Mouse (Mus musculus): ENCODE measurements around the gene Kcnj6. TPM values are rescaled to one million over a fixed set of nuclear protein-coding genes. Genes with fewer than 3 reads are reported as not detected.

Gene Kcnj6
- polyA plus RNA-seq, 1 experiment from 2014 or later, result not detected

GRCm38 (mm10) chr16:94850393-94850792 is 147.1 kb downstream of the Kcnj6 start:
- Histone ChIP-seq H3K27me3 (replicated peaks; ENCODE audit: insufficient read depth, low read length) (no peaks in the 10 kb centered on the region), H3K4me1 (ENCODE audit: insufficient read depth, low read depth, low read length) (no peaks in the 10 kb centered on the region), H3K4me3 (ENCODE audit: low read depth, low read length) (no peak overlapping the region), H3K36me3 (ENCODE audit: insufficient read depth, low read length) (no peaks in the 10 kb centered on the region), H3K4me2 (replicated peaks; ENCODE audit: low read depth, low read length) (no peak overlapping the region), H3K27ac (ENCODE audit: low read length) (no peak overlapping the region), H3K9ac (replicated peaks; ENCODE audit: low read depth) (no peak overlapping the region), H3K9me3 (ENCODE audit: low read length) (no peaks in the 10 kb centered on the region)
- no peak for DNase-seq (ENCODE audit: low spot score)
- TF ChIP-seq EP300 (IDR thresholded peaks at IDR 0.05), result no peak
- no peak for ATAC-seq
- WGBS, result 35% methylated on average over 14 of the region's 14 CpGs

- ATAC-seq, result no peak
- DNase-seq (ENCODE audit: low spot score), result no peak
Observed at GRCm38 (mm10) chr16:94845996-94846395, 151.5 kb downstream of the Kcnj6 start.

GRCm38 (mm10) chr16:94844769-94845168 is 152.7 kb downstream of the Kcnj6 start:
- 66% methylated on average over 4 of the region's 4 CpGs for WGBS
- no peak overlapping the region for H3K4me2 ChIP-seq (replicated peaks; ENCODE audit: low read depth, low read length)
- H3K9me3 ChIP-seq (ENCODE audit: low read length), result no peaks in the 10 kb centered on the region
- TF ChIP-seq EP300 (IDR thresholded peaks at IDR 0.05), result no peak
- TF ChIP-seq CTCF (IDR thresholded peaks at IDR 0.05), result no peak
- H3K27me3 ChIP-seq (replicated peaks; ENCODE audit: insufficient read depth, low read length), result no peaks in the 10 kb centered on the region
- no peak overlapping the region for H3K27ac ChIP-seq (ENCODE audit: low read length)
- no peaks in the 10 kb centered on the region for H3K4me1 ChIP-seq (ENCODE audit: insufficient read depth, low read depth, low read length)
- DNase-seq (ENCODE audit: low spot score) (no peak), ATAC-seq (no peak)
- no peak overlapping the region for H3K4me3 ChIP-seq (ENCODE audit: low read depth, low read length)
- no peak overlapping the region for H3K9ac ChIP-seq (replicated peaks; ENCODE audit: low read depth)
- no peaks in the 10 kb centered on the region for H3K36me3 ChIP-seq (ENCODE audit: insufficient read depth, low read length)

More at GRCm38 (mm10) chr16:94845996-94846395, 151.5 kb downstream of the Kcnj6 start:
- no peaks in the 10 kb centered on the region for H3K27me3 ChIP-seq (replicated peaks; ENCODE audit: insufficient read depth, low read length)
- no peak overlapping the region for H3K4me2 ChIP-seq (replicated peaks; ENCODE audit: low read depth, low read length)
- no peak overlapping the region for H3K4me3 ChIP-seq (ENCODE audit: low read depth, low read length)
- H3K36me3 ChIP-seq (ENCODE audit: insufficient read depth, low read length), result no peaks in the 10 kb centered on the region
- H3K27ac ChIP-seq (ENCODE audit: low read length), result no peak overlapping the region
- no peak for TF ChIP-seq EP300 (IDR thresholded peaks at IDR 0.05)
- TF ChIP-seq CTCF (IDR thresholded peaks at IDR 0.05), result no peak
- H3K9me3 ChIP-seq (ENCODE audit: low read length), result no peaks in the 10 kb centered on the region
- H3K4me1 ChIP-seq (ENCODE audit: insufficient read depth, low read depth, low read length), result no peaks in the 10 kb centered on the region
- no peak overlapping the region for H3K9ac ChIP-seq (replicated peaks; ENCODE audit: low read depth)
- WGBS, result 81% methylated on average over 5 of the region's 5 CpGs

GRCm38 (mm10) chr16:94839398-94839797 is 158.1 kb downstream of the Kcnj6 start:
- Histone ChIP-seq H3K36me3 (ENCODE audit: insufficient read depth, low read length) (no peaks in the 10 kb centered on the region), H3K27me3 (replicated peaks; ENCODE audit: insufficient read depth, low read length) (no peaks in the 10 kb centered on the region), H3K27ac (ENCODE audit: low read length) (no peak overlapping the region), H3K4me3 (ENCODE audit: low read depth, low read length) (no peak overlapping the region), H3K4me1 (ENCODE audit: insufficient read depth, low read depth, low read length) (no peaks in the 10 kb centered on the region), H3K9me3 (ENCODE audit: low read length) (no peaks in the 10 kb centered on the region), H3K9ac (replicated peaks; ENCODE audit: low read depth) (no peak overlapping the region), H3K4me2 (replicated peaks; ENCODE audit: low read depth, low read length) (no peak overlapping the region)
- 15% methylated on average over 6 of the region's 6 CpGs for WGBS
- ATAC-seq (no peak), DNase-seq (ENCODE audit: low spot score) (no peak)
- no peak for TF ChIP-seq CTCF (IDR thresholded peaks at IDR 0.05)
- TF ChIP-seq EP300 (IDR thresholded peaks at IDR 0.05), result no peak

GRCm38 (mm10) chr16:94837881-94838280 is 159.6 kb downstream of the Kcnj6 start:
- Histone ChIP-seq H3K36me3 (ENCODE audit: insufficient read depth, low read length) (no peaks in the 10 kb centered on the region), H3K27ac (ENCODE audit: low read length) (no peak overlapping the region), H3K4me3 (ENCODE audit: low read depth, low read length) (no peak overlapping the region), H3K4me2 (replicated peaks; ENCODE audit: low read depth, low read length) (no peak overlapping the region), H3K27me3 (replicated peaks; ENCODE audit: insufficient read depth, low read length) (no peaks in the 10 kb centered on the region), H3K9ac (replicated peaks; ENCODE audit: low read depth) (no peak overlapping the region), H3K4me1 (ENCODE audit: insufficient read depth, low read depth, low read length) (no peaks in the 10 kb centered on the region), H3K9me3 (ENCODE audit: low read length) (no peaks in the 10 kb centered on the region)
- DNase-seq (ENCODE audit: low spot score) (no peak), ATAC-seq (no peak)
- 74% methylated on average over 9 of the region's 9 CpGs for WGBS
- TF ChIP-seq CTCF (IDR thresholded peaks at IDR 0.05), result no peak
- TF ChIP-seq EP300 (IDR thresholded peaks at IDR 0.05), result no peak

GRCm38 (mm10) chr16:94834502-94834901 is 163.0 kb downstream of the Kcnj6 start:
- no peak overlapping the region for H3K9ac ChIP-seq (replicated peaks; ENCODE audit: low read depth)
- 81% methylated on average over 9 of the region's 9 CpGs for WGBS
- H3K27ac ChIP-seq (ENCODE audit: low read length), result no peak overlapping the region
- no peak overlapping the region for H3K4me2 ChIP-seq (replicated peaks; ENCODE audit: low read depth, low read length)
- ATAC-seq (no peak), DNase-seq (ENCODE audit: low spot score) (no peak)
- no peak for TF ChIP-seq CTCF (IDR thresholded peaks at IDR 0.05)
- H3K4me1 ChIP-seq (ENCODE audit: insufficient read depth, low read depth, low read length), result no peaks in the 10 kb centered on the region
- no peaks in the 10 kb centered on the region for H3K9me3 ChIP-seq (ENCODE audit: low read length)
- H3K4me3 ChIP-seq (ENCODE audit: low read depth, low read length), result no peak overlapping the region
- no peaks in the 10 kb centered on the region for H3K27me3 ChIP-seq (replicated peaks; ENCODE audit: insufficient read depth, low read length)
- no peaks in the 10 kb centered on the region for H3K36me3 ChIP-seq (ENCODE audit: insufficient read depth, low read length)

- Histone ChIP-seq H3K27ac (ENCODE audit: low read length) (no peak overlapping the region), H3K4me2 (replicated peaks; ENCODE audit: low read depth, low read length) (no peak overlapping the region), H3K4me1 (ENCODE audit: insufficient read depth, low read depth, low read length) (no peaks in the 10 kb centered on the region), H3K4me3 (ENCODE audit: low read depth, low read length) (no peak overlapping the region), H3K9ac (replicated peaks; ENCODE audit: low read depth) (no peak overlapping the region), H3K27me3 (replicated peaks; ENCODE audit: insufficient read depth, low read length) (no peaks in the 10 kb centered on the region), H3K9me3 (ENCODE audit: low read length) (no peaks in the 10 kb centered on the region), H3K36me3 (ENCODE audit: insufficient read depth, low read length) (no peaks in the 10 kb centered on the region)
- ATAC-seq (no peak), DNase-seq (ENCODE audit: low spot score) (no peak)
- TF ChIP-seq CTCF (IDR thresholded peaks at IDR 0.05) (no peak), EP300 (IDR thresholded peaks at IDR 0.05) (no peak)
- WGBS, result 86% methylated on average over 18 of the region's 18 CpGs
Observed at GRCm38 (mm10) chr16:94828166-94828565, 169.3 kb downstream of the Kcnj6 start.
